Mouse (Mus musculus): ENCODE data around the gene Zfp655. TPM values are rescaled to one million over a fixed set of nuclear protein-coding genes. Genes with fewer than 3 reads are reported as not detected.
"Not testable (repeated sequence)": the region's sequence is repeated elsewhere in the genome, so short reads cannot be mapped to it uniquely, and the experiment has no call there.

The Zfp655 gene
- polyA plus RNA-seq, 1 experiment from 2014 or later = 45.9 TPM

GRCm38 (mm10) chr5:145230641-145231040 is 874 bp upstream of the Zfp655 start:
- no peak overlapping the region for H3K9ac ChIP-seq (ENCODE audit: low read depth, low read length)
- DNase-seq (ENCODE audit: low spot score) (no peak), ATAC-seq (ENCODE audit: low FRiP score) (no peak)
- H3K9me3 ChIP-seq (ENCODE audit: control insufficient read depth, low read length) = no peaks in the 10 kb centered on the region
- H3K36me3 ChIP-seq (ENCODE audit: control insufficient read depth, insufficient read depth, low read length) = no peaks in the 10 kb centered on the region; the same call in 1 of the 2 replicates
- no peaks in the 10 kb centered on the region for H3K27me3 ChIP-seq (ENCODE audit: control insufficient read depth, insufficient read depth, low read length)
- peak overlapping the region; percentile 68 for H3K4me2 ChIP-seq (replicated peaks; ENCODE audit: low read depth, low read length)
- H3K4me3 ChIP-seq (ENCODE audit: low read depth, low read length) = no peak overlapping the region; the same call in 1 of the 2 replicates
- 87% methylated on average over 4 of the region's 4 CpGs for WGBS
- H3K4me1 ChIP-seq (replicated peaks; ENCODE audit: control insufficient read depth, insufficient read depth, low read length) = no peaks in the 10 kb centered on the region
- no peak overlapping the region for H3K27ac ChIP-seq (ENCODE audit: low read depth, low read length)

DNA sequence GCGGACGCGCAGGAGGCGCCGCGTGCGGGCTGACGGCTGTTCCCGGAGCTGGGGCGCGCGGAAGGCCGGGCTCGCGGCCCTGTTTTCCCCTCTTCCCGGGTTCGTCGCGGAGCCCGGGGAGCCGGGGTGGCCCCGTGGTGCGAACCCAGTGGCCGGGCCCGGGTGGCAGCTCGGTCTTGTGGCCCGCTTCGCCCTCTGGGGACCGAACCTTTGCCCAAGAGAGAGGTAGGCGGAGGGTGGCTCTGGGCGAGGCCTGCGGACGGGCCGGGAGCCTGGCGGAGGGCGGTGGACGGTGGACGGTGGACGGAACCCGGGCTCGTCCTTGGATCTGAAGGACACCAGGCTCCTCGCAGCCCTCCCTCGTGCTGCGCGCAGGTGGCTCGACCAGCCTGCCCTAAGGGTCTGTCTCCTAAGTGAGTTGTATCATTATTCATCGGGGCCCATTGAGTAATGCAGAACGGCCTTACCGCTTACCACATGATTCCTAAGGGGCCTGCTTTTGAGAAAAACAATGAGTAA is 437 bp downstream of the Zfp655 start:
- peak overlapping the region; percentile 96 for H3K9ac ChIP-seq (ENCODE audit: low read depth, low read length)
- peak overlapping the region; percentile 88 for H3K27ac ChIP-seq (ENCODE audit: low read depth, low read length)
- peak overlapping the region; percentile 68 for H3K4me2 ChIP-seq (replicated peaks; ENCODE audit: low read depth, low read length)
- ATAC-seq (ENCODE audit: low FRiP score) (peak; percentile 82), DNase-seq (ENCODE audit: low spot score) (peak; percentile 55)
- no peaks in the 10 kb centered on the region for H3K4me1 ChIP-seq (replicated peaks; ENCODE audit: control insufficient read depth, insufficient read depth, low read length)
- no peaks in the 10 kb centered on the region for H3K9me3 ChIP-seq (ENCODE audit: control insufficient read depth, low read length)
- no peaks in the 10 kb centered on the region for H3K27me3 ChIP-seq (ENCODE audit: control insufficient read depth, insufficient read depth, low read length)
- WGBS = under 1% methylated on average over 46 of the region's 49 CpGs
- H3K4me3 ChIP-seq (ENCODE audit: low read depth, low read length) = peak overlapping the region; percentile 99
- H3K36me3 ChIP-seq (ENCODE audit: control insufficient read depth, insufficient read depth, low read length) = no peaks in the 10 kb centered on the region; the same call in 1 of the 2 replicates

- Histone ChIP-seq H3K9ac (ENCODE audit: low read depth, low read length) (no peak overlapping the region), H3K36me3 (ENCODE audit: control insufficient read depth, insufficient read depth, low read length) (no peaks in the 10 kb centered on the region; the same call in 1 of the 2 replicates)
- ATAC-seq (ENCODE audit: low FRiP score) = no peak
Observed at GRCm38 (mm10) chr5:145234636-145235035, 3.1 kb downstream of the Zfp655 start.

GRCm38 (mm10) chr5:145249520-145249919 is 18.0 kb downstream of the Zfp655 start:
- Histone ChIP-seq H3K36me3 (ENCODE audit: control insufficient read depth, insufficient read depth, low read length) (no peaks in the 10 kb centered on the region), H3K27ac (ENCODE audit: low read depth, low read length) (no peak overlapping the region), H3K4me1 (replicated peaks; ENCODE audit: control insufficient read depth, insufficient read depth, low read length) (no peaks in the 10 kb centered on the region), H3K4me3 (ENCODE audit: low read depth, low read length) (no peak overlapping the region), H3K9ac (ENCODE audit: low read depth, low read length) (no peak overlapping the region), H3K9me3 (ENCODE audit: control insufficient read depth, low read length) (no peaks in the 10 kb centered on the region), H3K27me3 (ENCODE audit: control insufficient read depth, insufficient read depth, low read length) (no peaks in the 10 kb centered on the region), H3K4me2 (replicated peaks; ENCODE audit: low read depth, low read length) (no peak overlapping the region)
- WGBS = 96% methylated on average over 3 of the region's 3 CpGs
- ATAC-seq (ENCODE audit: low FRiP score) (no peak), DNase-seq (ENCODE audit: low spot score) (no peak)

More at GRCm38 (mm10) chr5:145234636-145235035, 3.1 kb downstream of the Zfp655 start:
- Histone ChIP-seq H3K9me3 (ENCODE audit: control insufficient read depth, low read length) (no peaks in the 10 kb centered on the region), H3K4me2 (replicated peaks; ENCODE audit: low read depth, low read length) (no peak overlapping the region), H3K4me1 (replicated peaks; ENCODE audit: control insufficient read depth, insufficient read depth, low read length) (no peaks in the 10 kb centered on the region), H3K4me3 (ENCODE audit: low read depth, low read length) (no peak overlapping the region), H3K27me3 (ENCODE audit: control insufficient read depth, insufficient read depth, low read length) (no peaks in the 10 kb centered on the region), H3K27ac (ENCODE audit: low read depth, low read length) (no peak overlapping the region)
- DNase-seq (ENCODE audit: low spot score) = peak; percentile 44

GRCm38 (mm10) chr5:145273568-145273967 is 42.1 kb downstream of the Zfp655 start:
- WGBS = 83% methylated on average over 2 of the region's 2 CpGs
- H3K4me3 ChIP-seq (ENCODE audit: low read depth, low read length); ATAC-seq (ENCODE audit: low FRiP score): not testable (repeated sequence)

GRCm38 (mm10) chr5:145279948-145280347 is 48.4 kb downstream of the Zfp655 start:
- Histone ChIP-seq H3K4me3 (ENCODE audit: low read depth, low read length) (peak overlapping the region; percentile 67), H3K9me3 (ENCODE audit: control insufficient read depth, low read length) (no peaks in the 10 kb centered on the region), H3K4me1 (replicated peaks; ENCODE audit: control insufficient read depth, insufficient read depth, low read length) (no peaks in the 10 kb centered on the region), H3K9ac (ENCODE audit: low read depth, low read length) (no peak overlapping the region), H3K27me3 (ENCODE audit: control insufficient read depth, insufficient read depth, low read length) (no peaks in the 10 kb centered on the region), H3K36me3 (ENCODE audit: control insufficient read depth, insufficient read depth, low read length) (0 out of 2 replicates have a peak, but pooled peaks cover 5% of the 10 kb centered on the region), H3K27ac (ENCODE audit: low read depth, low read length) (no peak overlapping the region), H3K4me2 (replicated peaks; ENCODE audit: low read depth, low read length) (no peak overlapping the region; the same call in 1 of the 2 replicates)
- DNase-seq (ENCODE audit: low spot score) = no peak
- ATAC-seq (ENCODE audit: low FRiP score) = peak; percentile 61
- 95% methylated on average over 2 of the region's 2 CpGs for WGBS

More at GRCm38 (mm10) chr5:145273568-145273967, 42.1 kb downstream of the Zfp655 start:
- DNase-seq (ENCODE audit: low spot score); H3K4me1 ChIP-seq (replicated peaks; ENCODE audit: control insufficient read depth, insufficient read depth, low read length); H3K4me2 ChIP-seq (replicated peaks; ENCODE audit: low read depth, low read length); H3K27me3 ChIP-seq (ENCODE audit: control insufficient read depth, insufficient read depth, low read length); H3K9me3 ChIP-seq (ENCODE audit: control insufficient read depth, low read length); H3K9ac ChIP-seq (ENCODE audit: low read depth, low read length); H3K36me3 ChIP-seq (ENCODE audit: control insufficient read depth, insufficient read depth, low read length); H3K27ac ChIP-seq (ENCODE audit: low read depth, low read length): not testable (repeated sequence)

DNA sequence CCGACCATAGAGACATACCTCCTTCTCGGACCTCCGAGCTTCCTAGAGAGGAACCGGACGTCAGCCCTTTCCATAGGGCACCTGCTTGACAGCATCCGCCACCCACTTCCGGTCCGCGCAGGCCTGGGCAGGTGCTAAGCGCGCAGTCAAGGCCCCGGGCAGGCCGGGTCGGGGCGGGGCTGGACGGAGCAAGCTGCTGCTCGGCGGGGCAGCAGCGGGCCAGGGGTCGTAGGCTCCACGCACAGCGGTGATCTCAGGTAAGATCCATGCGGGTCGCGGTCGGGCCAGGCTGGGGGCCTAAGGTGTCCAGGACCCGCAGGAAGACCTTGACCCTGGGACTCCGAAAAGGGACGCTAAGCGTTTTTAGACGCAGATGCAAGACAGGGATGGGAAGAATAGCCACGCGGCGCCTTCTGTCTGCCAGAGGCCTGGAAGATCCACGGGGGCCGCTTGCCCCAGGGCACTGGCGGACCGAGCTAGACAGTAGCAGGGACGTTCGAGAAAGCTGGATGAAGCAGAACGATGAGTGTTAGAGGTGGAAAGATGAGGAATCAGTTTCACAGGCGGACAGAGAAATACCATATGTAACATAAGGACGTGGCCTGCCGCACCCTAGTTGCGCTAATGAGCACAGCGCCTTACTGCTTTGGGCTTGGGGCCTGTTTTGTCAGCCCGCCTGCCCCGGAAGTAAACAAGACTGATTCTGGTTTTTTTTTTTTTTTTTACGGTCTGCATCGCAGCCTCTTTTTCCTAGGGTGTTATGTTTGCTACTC is 49.0 kb downstream of the Zfp655 start, which contains the start of gene Zscan25:
Gene Zscan25, plus strand, starts transcription at position 130 of the 773 bp plus-strand sequence.
- peak; percentile 93 for DNase-seq (ENCODE audit: low spot score)

DNA sequence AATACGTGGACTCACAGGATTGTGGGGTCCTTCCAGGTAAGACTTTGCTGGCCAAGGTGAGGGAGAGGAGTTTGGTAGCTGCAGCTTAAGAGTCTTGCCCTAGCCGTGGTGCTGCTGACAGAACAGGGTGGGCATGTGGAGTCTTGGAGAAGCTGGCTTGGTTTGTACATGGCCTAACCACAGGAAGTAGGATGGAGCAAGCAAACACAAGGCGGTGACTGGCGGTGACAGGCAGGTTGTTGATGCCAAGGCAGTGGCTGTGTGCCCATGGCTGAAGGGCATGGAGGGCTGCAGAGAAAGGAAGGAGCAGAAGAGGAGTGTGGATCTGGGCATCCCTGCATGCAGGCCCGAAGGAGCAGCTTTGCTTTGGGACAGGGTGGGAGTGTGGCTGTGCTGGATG is 56.9 kb downstream of the Zfp655 start:
- Histone ChIP-seq H3K36me3 (ENCODE audit: control insufficient read depth, insufficient read depth, low read length) (peaks cover 17% of the 10 kb centered on the region; the same call in 1 of the 2 replicates), H3K4me1 (replicated peaks; ENCODE audit: control insufficient read depth, insufficient read depth, low read length) (no peaks in the 10 kb centered on the region), H3K4me2 (replicated peaks; ENCODE audit: low read depth, low read length) (no peak overlapping the region), H3K27me3 (ENCODE audit: control insufficient read depth, insufficient read depth, low read length) (no peaks in the 10 kb centered on the region), H3K9ac (ENCODE audit: low read depth, low read length) (no peak overlapping the region), H3K4me3 (ENCODE audit: low read depth, low read length) (no peak overlapping the region), H3K9me3 (ENCODE audit: control insufficient read depth, low read length) (no peaks in the 10 kb centered on the region), H3K27ac (ENCODE audit: low read depth, low read length) (no peak overlapping the region)
- WGBS = 94% methylated on average over 5 of the region's 5 CpGs
- ATAC-seq (ENCODE audit: low FRiP score) (no peak), DNase-seq (ENCODE audit: low spot score) (no peak)

More for the DNA sequence above, 49.0 kb downstream of the Zfp655 start, which contains the start of gene Zscan25:
- H3K9me3 ChIP-seq (ENCODE audit: control insufficient read depth, low read length) = no peaks in the 10 kb centered on the region
- WGBS = under 1% methylated on average over 50 of the region's 50 CpGs
- H3K4me3 ChIP-seq (ENCODE audit: low read depth, low read length) = peak within 1 kb of the TSS; percentile 67
- H3K4me1 ChIP-seq (replicated peaks; ENCODE audit: control insufficient read depth, insufficient read depth, low read length) = no peaks in the 10 kb centered on the region
- peak within 1 kb of the TSS; percentile 50 for H3K4me2 ChIP-seq (replicated peaks; ENCODE audit: low read depth, low read length)
- H3K9ac ChIP-seq (ENCODE audit: low read depth, low read length) = peak within 1 kb of the TSS; percentile 78
- no peaks in the 10 kb centered on the region for H3K27me3 ChIP-seq (ENCODE audit: control insufficient read depth, insufficient read depth, low read length)
- peak; percentile 99 for ATAC-seq (ENCODE audit: low FRiP score)
- H3K27ac ChIP-seq (ENCODE audit: low read depth, low read length) = peak within 1 kb of the TSS; percentile 76
- H3K36me3 ChIP-seq (ENCODE audit: control insufficient read depth, insufficient read depth, low read length) = 0 out of 2 replicates have a peak, but pooled peaks cover 5% of the 10 kb centered on the region
